In the genomic region with DNA sequence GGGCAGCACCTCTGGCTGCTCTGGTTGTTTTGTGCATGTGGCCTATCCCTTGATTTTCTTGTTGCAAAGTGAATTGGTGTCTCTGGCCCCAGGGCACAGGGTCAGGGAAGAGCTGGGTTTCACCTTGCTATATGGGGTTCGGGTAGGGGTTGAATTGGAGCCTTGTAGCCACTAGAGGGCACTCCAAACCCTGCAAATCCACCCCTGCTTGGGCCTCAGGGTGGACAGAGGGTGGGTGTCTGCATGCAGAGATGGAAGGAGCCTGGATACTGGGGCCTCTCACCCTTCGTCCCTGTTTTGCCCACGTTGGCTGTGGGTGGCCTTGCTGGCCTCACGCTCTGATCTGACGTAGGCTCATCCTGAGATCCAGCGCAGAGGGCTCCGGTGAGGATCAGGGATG, we compare ENCODE assay signal across 8 mouse cellular contexts. TPM values are rescaled to one million over a fixed set of nuclear protein-coding genes. Genes with fewer than 3 reads are reported as not detected.
DNase-seq lines count a peak whose midpoint lies in the region; ATAC-seq and TF ChIP-seq lines count a peak whose summit lies in the region.

No protein-coding gene starts in this region.

- no peak for TF ChIP-seq POLR2A in testis, adult 2 months (IDR thresholded peaks at IDR 0.05; ENCODE audit: control insufficient read depth, low read depth, low read length)

- no peaks in the 10 kb centered on the region for H3K9me3 ChIP-seq in limb, embryonic 15.5 days
- no peaks in the 10 kb centered on the region for H3K9me3 ChIP-seq in midbrain, postnatal 0 days (ENCODE audit: low read length)
- no peaks in the 10 kb centered on the region for H3K9me3 ChIP-seq in stomach, embryonic 16.5 days (replicated peaks; ENCODE audit: control insufficient read depth, low read length)

- DNase-seq in testis, postnatal 14 days (ENCODE audit: low spot score), result no peak
- peak; percentile 69 to 73 for DNase-seq in cerebellum, postnatal 36 days
- peak; percentile 61 for DNase-seq in gastrocnemius, postnatal 10 days
- DNase-seq in kidney, adult 8-10 months, result peak; percentile 27 to 49
- DNase-seq in midbrain, postnatal 0 days (ENCODE audit: low spot score), result peak; percentile 69

- H3K36me3 ChIP-seq in testis, adult 2 months (ENCODE audit: control insufficient read depth, insufficient read depth, low read length), result no peaks in the 10 kb centered on the region
- no peaks in the 10 kb centered on the region for H3K36me3 ChIP-seq in limb, embryonic 15.5 days
- H3K36me3 ChIP-seq in midbrain, postnatal 0 days (ENCODE audit: insufficient read depth, low read length), result no peaks in the 10 kb centered on the region
- no peaks in the 10 kb centered on the region for H3K36me3 ChIP-seq in stomach, embryonic 16.5 days (ENCODE audit: control insufficient read depth, insufficient read depth, low read length)

- H3K9ac ChIP-seq in limb, embryonic 15.5 days, result no peak overlapping the region
- 0 out of 2 replicates have a peak overlapping the region, but pooled peaks have one; percentile 19 for H3K9ac ChIP-seq in midbrain, postnatal 0 days (replicated peaks; ENCODE audit: low read length, poor library complexity, severe bottlenecking)
- H3K9ac ChIP-seq in stomach, embryonic 16.5 days (ENCODE audit: low read length), result peak overlapping the region; percentile 22; the same call in 1 of the 2 replicates

- H3K27ac ChIP-seq in testis, adult 2 months (ENCODE audit: control insufficient read depth, insufficient read depth, low read depth, low read length), result no peak overlapping the region
- H3K27ac ChIP-seq in limb, embryonic 15.5 days, result peak overlapping the region; percentile 50; the same call in 1 of the 2 replicates
- H3K27ac ChIP-seq in midbrain, postnatal 0 days (ENCODE audit: low read depth, low read length), result no peak overlapping the region
- no peak overlapping the region for H3K27ac ChIP-seq in stomach, embryonic 16.5 days (ENCODE audit: low read length)

- peak; percentile 75; the same call in 1 of the 2 replicates for TF ChIP-seq CTCF in testis, adult 2 months (IDR thresholded peaks at IDR 0.05; ENCODE audit: control insufficient read depth, insufficient read depth, insufficient replicate concordance, low read depth, low read length)
- peak; percentile 90 for TF ChIP-seq CTCF in midbrain, postnatal 0 days (IDR thresholded peaks at IDR 0.05)

- H3K4me2 ChIP-seq in limb, embryonic 15.5 days, result no peak overlapping the region
- H3K4me2 ChIP-seq in midbrain, postnatal 0 days (ENCODE audit: low read depth, low read length, poor library complexity, severe bottlenecking), result no peak overlapping the region
- H3K4me2 ChIP-seq in stomach, embryonic 16.5 days (ENCODE audit: low read depth, low read length), result no peak overlapping the region

- ATAC-seq in limb, embryonic 15.5 days (ENCODE audit: insufficient number of reproducible peaks, low FRiP score, low TSS enrichment, low read depth), result peak; percentile 53; the same call in 1 of the 2 replicates
- peak; percentile 38; the same call in 1 of the 2 replicates for ATAC-seq in midbrain, postnatal 0 days (ENCODE audit: low FRiP score)
- peak; percentile 77 for ATAC-seq in stomach, embryonic 16.5 days (ENCODE audit: insufficient read depth, low FRiP score)

- WGBS in limb, embryonic 15.5 days, result 37% methylated on average over 7 of the region's 7 CpGs
- WGBS in midbrain, postnatal 0 days, result 31% methylated on average over 7 of the region's 7 CpGs
- 25% methylated on average over 7 of the region's 7 CpGs for WGBS in stomach, embryonic 16.5 days

- H3K27me3 ChIP-seq in testis, adult 2 months (ENCODE audit: control insufficient read depth, insufficient read depth, low read length), result no peaks in the 10 kb centered on the region
- H3K27me3 ChIP-seq in limb, embryonic 15.5 days, result no peaks in the 10 kb centered on the region
- H3K27me3 ChIP-seq in midbrain, postnatal 0 days (ENCODE audit: insufficient read depth, low read length), result no peaks in the 10 kb centered on the region
- H3K27me3 ChIP-seq in stomach, embryonic 16.5 days (ENCODE audit: control insufficient read depth, insufficient read depth, low read length), result no peaks in the 10 kb centered on the region

- no peak overlapping the region for H3K4me3 ChIP-seq in testis, adult 2 months (ENCODE audit: control insufficient read depth, low read depth, low read length)
- no peak overlapping the region for H3K4me3 ChIP-seq in limb, embryonic 15.5 days
- no peak overlapping the region for H3K4me3 ChIP-seq in midbrain, postnatal 0 days (ENCODE audit: low read depth, low read length)
- no peak overlapping the region for H3K4me3 ChIP-seq in stomach, embryonic 16.5 days (replicated peaks; ENCODE audit: low read length)

- peaks cover 2% of the 10 kb centered on the region for H3K4me1 ChIP-seq in testis, adult 2 months (ENCODE audit: control insufficient read depth, insufficient read depth, low read length)
- peaks cover 29% of the 10 kb centered on the region for H3K4me1 ChIP-seq in limb, embryonic 15.5 days
- no peaks in the 10 kb centered on the region for H3K4me1 ChIP-seq in midbrain, postnatal 0 days (ENCODE audit: insufficient read depth, low read length)
- H3K4me1 ChIP-seq in stomach, embryonic 16.5 days (ENCODE audit: control insufficient read depth, insufficient read depth, low read length), result peaks cover 3% of the 10 kb centered on the region; the same call in 1 of the 2 replicates

RNA-seq across cellular contexts. Expression of gene Rpn1, which starts 28.9 kb away (rescaled TPM):
- polyA plus RNA-seq in testis, adult 2 months (2012; rRNA removed), result 215 and 230 TPM in 2 replicates
- total RNA-seq in gastrocnemius, postnatal 10 days (2021), result 10 to 100 TPM; 77.3 to 95.7 TPM
- polyA plus RNA-seq in limb, embryonic 15.5 days (2015; fragmentation: Nextera tagmentation; extraction: Ambion mirVana), result 424 and 437 TPM in 2 replicates
- total RNA-seq in midbrain, postnatal 0 days (2014; rRNA removed), result 196 and 198 TPM in 2 replicates
- polyA plus RNA-seq in midbrain, postnatal 0 days (2015; fragmentation: Nextera tagmentation; extraction: Ambion mirVana), result 252 and 261 TPM in 2 replicates
- polyA plus RNA-seq in stomach, embryonic 16.5 days (2015; fragmentation: Nextera tagmentation; extraction: Ambion mirVana), result 468 and 478 TPM in 2 replicates
